Mouse (Mus musculus): ENCODE measurements at regions not wholly inside any gene's neighbourhood (a gene's known extent, or its start where the extent isn't known, plus 50 kb on each side); places are given as distances from the start of the nearest gene placed in this dataset.

DNA sequence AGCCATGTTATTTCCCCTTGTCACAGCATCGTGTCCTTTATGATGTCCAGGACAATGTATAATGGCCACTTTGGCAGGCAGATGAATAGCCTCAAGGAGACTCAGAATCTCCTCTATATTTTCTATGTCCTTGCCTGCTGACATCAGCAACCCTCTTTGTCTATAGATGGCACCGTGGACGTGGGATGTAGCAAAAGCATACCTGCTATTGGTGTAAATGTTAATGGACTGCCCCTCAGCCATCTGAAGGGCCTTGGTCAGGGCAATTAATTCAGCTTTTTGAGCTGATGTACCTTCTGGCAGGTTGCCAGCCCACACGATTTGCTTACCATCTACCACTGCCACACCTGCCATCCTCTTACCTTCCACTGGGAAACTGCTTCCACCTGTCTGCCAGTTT is 124.2 kb downstream of the Obox7 start:
- DNase-seq = peak in 1 of 2 experiments; percentile 29

Data from kidney, postnatal 25 days (tissue).